Mouse (Mus musculus): ENCODE measurements around the gene Msh6. TPM values are rescaled to one million over a fixed set of nuclear protein-coding genes. Genes with fewer than 3 reads are reported as not detected.

Gene Msh6
- total and polyA plus RNA-seq, 3 experiments, result 126 to 167 (median 144) TPM

GRCm38 (mm10) chr17:88023924-88024323, 49.1 kb downstream of the Msh6 start:
- H3K4me3 ChIP-seq (ENCODE audit: control insufficient read depth in 1 of 2, insufficient read depth in 1 of 2, low read depth in 2 of 2, low read length in 2 of 2), result no peak overlapping the region
- no peak overlapping the region for H3K27ac ChIP-seq (ENCODE audit: control insufficient read depth, low read depth, low read length)
- no peak overlapping the region for H3K9ac ChIP-seq (ENCODE audit: control insufficient read depth, low read depth, low read length, poor library complexity, severe bottlenecking)
- no peak for DNase-seq (ENCODE audit: low read depth, low spot score)
- H3K79me2 ChIP-seq (ENCODE audit: control insufficient read depth, insufficient read depth, low read length, poor library complexity), result peaks cover 49% of the 10 kb centered on the region
- no peak for TF ChIP-seq MYC (IDR thresholded peaks at IDR 0.05; ENCODE audit: low read depth, low read length)
- no peak for TF ChIP-seq POLR2AphosphoS2 (IDR thresholded peaks at IDR 0.05; ENCODE audit: low read length)
- no peak for TF ChIP-seq NRF1 (IDR thresholded peaks at IDR 0.05; ENCODE audit: insufficient read depth, low read depth, low read length, poor library complexity, severe bottlenecking)
- no peak for TF ChIP-seq MEF2A (IDR thresholded peaks at IDR 0.05; ENCODE audit: extremely low read depth, insufficient replicate concordance, low read depth, low read length, poor library complexity, severe bottlenecking)
- no peak for TF ChIP-seq POLR2AphosphoS5 (IDR thresholded peaks at IDR 0.05; ENCODE audit: borderline replicate concordance, low read depth, low read length)
- TF ChIP-seq RAD21 (IDR thresholded peaks at IDR 0.05; ENCODE audit: low read depth, low read length), result no peak
- TF ChIP-seq CHD2 (IDR thresholded peaks at IDR 0.05; ENCODE audit: low read length), result no peak
- TF ChIP-seq POLR2A (IDR thresholded peaks at IDR 0.05; ENCODE audit: control insufficient read depth in 1 of 2, insufficient read depth in 1 of 2, low read depth in 1 of 2, low read length in 2 of 2, poor library complexity in 1 of 2), result no peak
- no peak for TF ChIP-seq CHD1 (IDR thresholded peaks at IDR 0.05; ENCODE audit: low read depth, low read length)
- TF ChIP-seq USF2 (IDR thresholded peaks at IDR 0.05; ENCODE audit: borderline replicate concordance in 1 of 2, insufficient read depth in 1 of 2, low read depth in 1 of 2, low read length in 2 of 2), result no peak
- no peaks in the 10 kb centered on the region for H3K36me3 ChIP-seq (ENCODE audit: control insufficient read depth in 1 of 2, insufficient read depth in 2 of 2, low read length in 2 of 2)
- no peaks in the 10 kb centered on the region for H3K9me3 ChIP-seq (replicated peaks; ENCODE audit: insufficient read depth, low read length)
- H3K4me1 ChIP-seq (ENCODE audit: control insufficient read depth in 1 of 2, insufficient read depth in 2 of 2, low read length in 2 of 2), result peaks cover 0 to 3% of the 10 kb centered on the region in 2 experiments; a peak in 1 of 4 replicates
- no peaks in the 10 kb centered on the region for H3K27me3 ChIP-seq (ENCODE audit: control insufficient read depth in 1 of 2, insufficient read depth in 2 of 2, low read length in 2 of 2)

GRCm38 (mm10) chr17:88025227-88025626, 50.4 kb downstream of the Msh6 start:
- no peak overlapping the region for H3K9ac ChIP-seq (ENCODE audit: control insufficient read depth, low read depth, low read length, poor library complexity, severe bottlenecking)
- peaks cover 0 to 3% of the 10 kb centered on the region in 2 experiments; a peak in 1 of 4 replicates for H3K4me1 ChIP-seq (ENCODE audit: control insufficient read depth in 1 of 2, insufficient read depth in 2 of 2, low read length in 2 of 2)
- no peaks in the 10 kb centered on the region for H3K27me3 ChIP-seq (ENCODE audit: control insufficient read depth in 1 of 2, insufficient read depth in 2 of 2, low read length in 2 of 2)
- peaks cover 52% of the 10 kb centered on the region for H3K79me2 ChIP-seq (ENCODE audit: control insufficient read depth, insufficient read depth, low read length, poor library complexity)
- H3K27ac ChIP-seq (ENCODE audit: control insufficient read depth, low read depth, low read length), result no peak overlapping the region
- DNase-seq (ENCODE audit: low read depth, low spot score), result peak; percentile 79
- no peaks in the 10 kb centered on the region for H3K9me3 ChIP-seq (replicated peaks; ENCODE audit: insufficient read depth, low read length)
- no peak overlapping the region for H3K4me3 ChIP-seq (ENCODE audit: control insufficient read depth in 1 of 2, insufficient read depth in 1 of 2, low read depth in 2 of 2, low read length in 2 of 2)
- 0 out of 4 replicates have a peak, but pooled peaks cover 0 to under 1% of the 10 kb centered on the region in 2 experiments for H3K36me3 ChIP-seq (ENCODE audit: control insufficient read depth in 1 of 2, insufficient read depth in 2 of 2, low read length in 2 of 2)
- no peak for TF ChIP-seq MYB (IDR thresholded peaks at IDR 0.05; ENCODE audit: low read depth, low read length)
- no peak for TF ChIP-seq MEF2A (IDR thresholded peaks at IDR 0.05; ENCODE audit: extremely low read depth, insufficient replicate concordance, low read depth, low read length, poor library complexity, severe bottlenecking)
- no peak for TF ChIP-seq POLR2AphosphoS5 (IDR thresholded peaks at IDR 0.05; ENCODE audit: borderline replicate concordance, low read depth, low read length)
- no peak for TF ChIP-seq NELFE (IDR thresholded peaks at IDR 0.05; ENCODE audit: low read depth, low read length)
- no peak for TF ChIP-seq USF1 (IDR thresholded peaks at IDR 0.05; ENCODE audit: low read depth, low read length)
- TF ChIP-seq ETS1 (IDR thresholded peaks at IDR 0.05; ENCODE audit: low read depth, low read length), result no peak
- TF ChIP-seq CTCF (IDR thresholded peaks at IDR 0.05 in 2 of 3, conservative IDR thresholded peaks at IDR 0.05 in 1 of 3; ENCODE audit: control insufficient read depth in 1 of 3, insufficient read depth in 1 of 3, low read depth in 2 of 3, low read length in 3 of 3, poor library complexity in 1 of 3, severe bottlenecking in 1 of 3), result peak; percentile 19 to 81 (median 22); a peak in 5 of 6 replicates
- no peak for TF ChIP-seq USF2 (IDR thresholded peaks at IDR 0.05; ENCODE audit: borderline replicate concordance in 1 of 2, insufficient read depth in 1 of 2, low read depth in 1 of 2, low read length in 2 of 2)
- TF ChIP-seq GATA1 (IDR thresholded peaks at IDR 0.05; ENCODE audit: low read depth, low read length), result no peak
- no peak for TF ChIP-seq RCOR1 (IDR thresholded peaks at IDR 0.05; ENCODE audit: low read depth, low read length)
- TF ChIP-seq JUND (IDR thresholded peaks at IDR 0.05; ENCODE audit: low read depth, low read length), result no peak
- TF ChIP-seq SMC3 (IDR thresholded peaks at IDR 0.05; ENCODE audit: low read depth, low read length), result peak; percentile 80
- no peak for TF ChIP-seq BHLHE40 (IDR thresholded peaks at IDR 0.05; ENCODE audit: borderline replicate concordance, low read depth, low read length)
- no peak for TF ChIP-seq TBP (IDR thresholded peaks at IDR 0.05; ENCODE audit: low read depth, low read length)
- TF ChIP-seq MAX (IDR thresholded peaks at IDR 0.05; ENCODE audit: low read length), result no peak
- TF ChIP-seq SIN3A (IDR thresholded peaks at IDR 0.05; ENCODE audit: low read length), result no peak
- no peak for TF ChIP-seq EP300 (IDR thresholded peaks at IDR 0.05; ENCODE audit: low read depth in 1 of 2, low read length in 2 of 2)
- peak; percentile 90 for TF ChIP-seq RAD21 (IDR thresholded peaks at IDR 0.05; ENCODE audit: low read depth, low read length)
- no peak for TF ChIP-seq CHD1 (IDR thresholded peaks at IDR 0.05; ENCODE audit: low read depth, low read length)
- TF ChIP-seq TAL1 (IDR thresholded peaks at IDR 0.05; ENCODE audit: low read length), result no peak
- no peak for TF ChIP-seq UBTF (IDR thresholded peaks at IDR 0.05; ENCODE audit: borderline replicate concordance, insufficient read depth, low read depth, low read length)
- no peak for TF ChIP-seq MYC (IDR thresholded peaks at IDR 0.05; ENCODE audit: low read depth, low read length)
- TF ChIP-seq ZC3H11A (IDR thresholded peaks at IDR 0.05; ENCODE audit: low read depth, low read length), result peak; percentile 74
- no peak for TF ChIP-seq MAZ (IDR thresholded peaks at IDR 0.05; ENCODE audit: low read depth, low read length)
- no peak for TF ChIP-seq E2F4 (IDR thresholded peaks at IDR 0.05; ENCODE audit: borderline replicate concordance, low read depth, low read length)
- TF ChIP-seq MXI1 (IDR thresholded peaks at IDR 0.05; ENCODE audit: low read depth, low read length), result no peak
- TF ChIP-seq ZKSCAN1 (IDR thresholded peaks at IDR 0.05; ENCODE audit: low read depth, low read length), result no peak

Measured in MEL (cell line).